Mouse (Mus musculus) adrenal gland, adult 8-10 months (tissue): ENCODE data around the gene Mb. TPM values are rescaled to one million over a fixed set of nuclear protein-coding genes. Genes with fewer than 3 reads are reported as not detected.

Experiments used
- DNase-seq: peaks from one replicate; pipeline ENCODE4 v3.0.0; 2022
- total RNA-seq, 4 experiments: library from RNA; stranded (reverse); gene quantifications; 2 replicates each; pipeline ENCODE4 v1.2.4; 2022

The Mb gene
- total RNA-seq, 4 experiments from 2014 or later: 0.96 to 4.0 TPM; not detected in 2

DNA sequence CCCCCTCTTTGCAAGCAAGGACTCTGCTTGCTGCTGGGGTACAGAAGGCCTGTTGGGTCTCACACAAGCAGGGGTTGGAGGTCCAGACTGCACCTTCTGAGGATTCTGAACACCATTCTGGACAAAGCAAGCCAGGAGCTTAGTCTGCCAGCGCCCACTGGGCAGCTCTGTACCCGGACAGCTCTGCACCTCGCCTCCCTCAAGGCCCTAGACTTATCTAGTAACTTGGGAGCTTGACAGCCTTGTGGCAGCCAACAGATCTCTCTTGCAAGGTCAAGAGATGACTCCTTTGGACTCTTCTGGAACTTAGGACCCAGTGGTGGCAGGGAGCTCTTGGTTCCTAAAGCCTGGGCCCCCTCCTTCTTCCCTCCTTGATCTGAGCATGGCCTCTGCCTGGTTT, 23.4 kb downstream of the Mb start:
- no peak for DNase-seq

DNA sequence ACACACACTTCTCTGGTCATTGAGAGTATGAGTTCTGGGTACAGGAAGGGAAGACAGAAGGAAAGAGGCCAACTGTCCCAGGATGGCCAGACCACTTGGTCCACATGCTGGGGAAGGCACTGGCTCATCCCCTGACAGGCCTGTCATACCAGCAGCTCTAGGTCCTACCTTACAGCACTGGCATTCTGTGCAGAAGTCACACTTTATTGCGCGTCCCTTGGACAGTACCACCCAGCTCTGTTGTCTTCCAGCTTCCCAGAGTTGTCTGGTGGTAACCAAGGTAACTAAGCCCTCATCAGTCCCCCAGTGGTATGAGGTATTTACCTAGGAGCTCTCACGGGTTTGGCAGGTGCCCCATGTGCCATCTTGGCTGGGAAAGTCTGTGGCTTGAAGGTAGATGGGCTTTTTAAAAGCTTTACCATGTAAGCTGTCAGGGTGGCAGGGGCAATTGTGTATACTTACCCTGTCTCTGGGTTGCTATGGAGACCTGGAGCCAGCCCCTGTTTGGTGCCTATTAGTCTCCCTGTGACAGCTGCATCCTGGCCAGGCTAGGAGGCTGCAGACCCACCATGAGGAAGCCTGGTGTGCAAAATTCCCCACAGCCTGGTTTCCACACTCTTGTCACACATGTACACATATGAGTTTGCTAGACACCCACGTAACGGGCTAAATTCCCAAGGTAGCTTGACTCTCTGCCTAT, 24.4 kb downstream of the Mb start:
- no peak for DNase-seq

DNA sequence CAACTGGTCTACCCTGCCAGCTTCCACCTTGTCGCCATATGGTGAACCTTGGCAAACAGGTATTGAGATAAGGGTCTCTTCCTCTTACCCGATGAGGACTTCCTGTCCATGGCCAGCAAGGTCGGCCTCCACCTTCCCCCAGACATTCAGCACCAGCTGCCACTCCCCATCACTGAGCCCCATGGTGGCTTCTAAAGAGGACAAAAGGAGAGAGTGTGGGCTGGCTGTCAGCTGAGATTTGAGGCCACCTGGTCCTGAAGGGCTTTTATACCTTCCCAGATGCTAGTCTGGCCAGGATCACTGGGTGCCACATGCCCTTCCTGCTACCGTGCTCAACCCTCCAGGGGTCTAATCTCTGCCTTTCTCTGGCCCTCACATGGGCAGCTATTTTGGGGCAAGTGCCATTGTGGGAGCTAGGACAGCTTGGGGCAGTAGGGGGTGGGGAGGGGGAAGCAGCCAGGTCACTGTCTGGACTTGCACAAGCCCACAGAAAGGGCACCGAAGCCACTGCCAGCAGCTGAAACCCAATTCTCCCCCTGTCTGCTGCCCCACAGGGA, 28.0 kb downstream of the Mb start:
- DNase-seq: no peak

DNA sequence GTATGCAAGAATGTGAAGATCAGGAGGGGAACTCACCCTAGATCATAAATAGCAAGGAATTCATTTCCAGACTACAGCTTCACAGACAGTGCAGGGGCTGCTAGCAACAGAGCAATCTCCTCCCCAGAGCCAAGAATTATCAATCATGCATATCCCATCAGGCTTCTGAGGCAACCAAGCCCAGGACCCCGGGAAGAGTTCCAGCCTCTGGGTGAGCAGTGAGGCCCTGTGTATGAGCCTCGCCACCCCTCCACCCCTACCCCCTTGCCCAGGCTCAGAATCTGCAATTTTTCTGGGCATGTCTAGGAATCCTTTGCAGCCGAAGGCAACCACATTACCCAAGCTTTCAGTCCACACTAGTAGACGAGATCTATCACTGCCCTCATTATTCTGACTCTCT, 28.6 kb downstream of the Mb start:
- no peak for DNase-seq

DNA sequence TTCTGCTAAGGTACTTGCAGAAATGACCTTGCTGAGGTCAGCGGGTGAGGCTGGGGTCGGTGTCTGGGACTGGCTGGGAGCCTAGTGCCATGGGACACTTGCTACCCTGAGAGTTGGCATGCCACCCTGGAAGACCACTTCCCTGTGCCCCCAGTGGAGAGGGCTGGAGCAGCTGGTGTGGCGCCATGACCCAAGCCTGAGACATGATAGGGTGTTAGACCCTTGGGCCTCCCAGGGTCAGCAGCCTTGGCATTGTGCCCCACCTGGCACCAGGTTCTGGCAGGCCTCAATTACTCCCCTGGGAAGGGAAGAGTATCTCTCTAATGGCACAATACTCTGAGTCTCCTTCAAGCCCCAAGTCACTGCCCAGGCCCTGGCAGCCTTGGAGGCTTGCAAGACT, 29.4 kb downstream of the Mb start:
- no peak for DNase-seq

DNA sequence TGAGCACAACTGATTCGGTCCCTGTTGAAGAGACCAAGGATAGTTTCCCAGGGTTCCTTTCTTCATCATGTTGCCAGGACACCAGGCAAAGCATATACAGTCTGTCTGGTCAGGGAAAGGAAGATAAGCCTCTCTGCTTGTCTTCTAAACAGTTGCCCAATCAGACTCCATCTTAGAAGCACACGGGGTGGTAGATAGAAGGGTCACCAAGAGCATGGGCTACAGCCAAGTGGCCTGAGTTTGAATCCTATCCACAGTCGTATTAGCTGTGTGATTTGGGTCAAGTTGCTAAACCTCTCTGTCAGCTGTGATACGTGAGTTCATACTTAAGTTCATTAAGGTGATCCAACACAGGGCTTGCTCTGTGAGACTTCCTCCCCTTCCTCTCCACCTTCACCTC, 30.3 kb downstream of the Mb start:
- DNase-seq: no peak

DNA sequence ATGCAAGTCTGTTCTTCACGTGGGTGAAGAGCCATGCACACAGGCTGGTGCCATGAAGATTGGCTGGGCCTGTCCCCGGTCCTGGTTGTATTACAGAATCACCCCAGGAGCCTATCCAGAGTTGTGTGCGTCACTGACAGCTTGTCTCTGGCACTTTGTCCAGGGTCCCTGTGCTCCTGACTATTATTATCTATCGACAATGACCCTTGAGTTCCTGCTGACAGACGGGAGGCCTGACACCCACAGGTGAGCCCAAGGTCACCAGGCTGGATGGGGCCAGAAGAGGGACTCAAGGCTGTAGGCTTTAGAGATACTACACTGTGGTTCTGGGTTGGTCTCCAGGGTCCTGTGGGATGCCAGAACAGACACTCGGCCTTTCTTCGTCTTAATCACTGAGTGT, 30.9 kb downstream of the Mb start:
- DNase-seq: no peak

DNA sequence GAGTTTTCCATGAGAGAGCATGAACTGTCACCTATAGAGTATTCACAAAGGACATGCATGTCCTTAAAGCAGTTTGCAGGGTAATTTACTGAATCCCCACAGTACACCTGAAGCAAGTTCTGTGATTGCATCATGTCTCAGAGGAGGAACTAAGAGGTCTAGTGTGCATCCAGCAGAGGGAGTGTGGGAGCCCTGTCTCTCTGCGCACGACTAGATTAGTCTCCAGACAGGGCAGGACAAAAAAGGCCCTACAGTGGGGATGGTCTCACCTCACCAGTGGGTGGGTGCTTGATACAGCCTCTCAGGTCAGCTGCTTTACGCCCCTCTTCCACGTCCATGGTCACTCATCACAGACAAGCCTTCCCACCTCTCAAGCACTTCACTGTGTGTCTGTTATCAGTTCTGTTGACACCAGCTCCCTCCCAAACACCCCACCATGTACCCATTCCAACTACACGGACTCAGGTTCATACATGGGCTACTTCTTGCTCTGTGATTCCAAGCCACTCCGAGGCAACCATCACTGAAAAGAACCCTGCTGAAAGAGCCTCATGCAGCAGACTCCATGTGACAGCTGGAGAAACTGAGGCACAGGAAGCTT, 31.6 kb downstream of the Mb start:
- no peak for DNase-seq

DNA sequence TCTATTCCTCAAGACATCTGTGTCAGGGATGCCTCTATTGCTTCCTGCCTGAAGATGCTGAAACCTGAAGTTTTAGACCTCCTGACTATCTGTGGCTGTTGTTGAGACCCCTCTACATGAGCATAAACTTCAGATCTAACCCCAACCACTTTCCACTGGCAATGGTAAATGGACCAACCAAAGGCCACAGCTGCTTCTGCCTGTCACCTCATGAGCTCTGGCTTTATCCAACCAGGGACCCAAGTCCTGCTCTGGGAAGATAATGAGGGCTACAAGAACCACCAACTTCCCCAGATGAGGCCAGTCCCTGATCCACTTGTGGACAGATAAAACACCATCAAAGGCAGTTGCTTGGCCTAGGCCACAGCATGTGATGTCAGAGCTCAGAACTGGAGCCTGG, 32.6 kb downstream of the Mb start:
- no peak for DNase-seq

DNA sequence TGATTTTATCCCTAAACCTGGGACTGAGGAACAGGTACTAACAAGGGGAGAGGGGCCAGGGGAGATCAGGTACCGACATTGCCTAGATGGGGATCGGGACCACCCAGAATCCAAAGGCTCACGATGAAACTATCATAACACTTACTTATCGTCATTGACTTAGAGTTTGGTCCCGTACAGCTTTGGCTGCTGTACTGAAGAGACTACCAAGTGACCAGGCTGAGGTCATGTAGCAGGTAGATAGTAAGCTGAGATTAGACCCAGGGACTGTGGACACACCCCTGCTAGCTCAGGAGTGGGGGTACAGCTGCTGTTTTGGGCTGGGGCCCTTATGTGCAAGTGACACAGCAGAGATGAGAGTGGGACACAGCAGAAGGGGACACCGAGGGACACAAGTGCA, 34.0 kb downstream of the Mb start:
- DNase-seq: no peak

DNA sequence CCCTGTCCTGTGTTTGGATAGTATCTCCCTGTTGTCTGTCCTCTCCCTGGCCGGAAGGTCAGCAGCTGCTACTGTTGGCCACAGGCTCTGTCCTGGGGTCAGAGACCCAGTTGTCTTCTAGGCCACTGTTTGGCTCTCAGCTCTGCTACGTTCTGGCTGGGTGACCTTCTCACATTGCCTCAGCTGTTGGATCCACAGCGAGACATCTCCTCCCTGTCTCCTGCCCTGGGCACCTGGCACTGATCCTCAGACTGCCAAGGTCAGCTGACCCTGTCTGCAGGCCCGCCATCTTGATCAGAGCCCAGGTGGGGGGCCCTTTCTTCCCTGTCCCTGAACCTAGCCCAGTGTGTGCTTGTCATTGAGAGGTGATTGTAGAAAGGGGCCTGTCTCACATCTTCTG, 35.5 kb downstream of the Mb start:
- no peak for DNase-seq

DNA sequence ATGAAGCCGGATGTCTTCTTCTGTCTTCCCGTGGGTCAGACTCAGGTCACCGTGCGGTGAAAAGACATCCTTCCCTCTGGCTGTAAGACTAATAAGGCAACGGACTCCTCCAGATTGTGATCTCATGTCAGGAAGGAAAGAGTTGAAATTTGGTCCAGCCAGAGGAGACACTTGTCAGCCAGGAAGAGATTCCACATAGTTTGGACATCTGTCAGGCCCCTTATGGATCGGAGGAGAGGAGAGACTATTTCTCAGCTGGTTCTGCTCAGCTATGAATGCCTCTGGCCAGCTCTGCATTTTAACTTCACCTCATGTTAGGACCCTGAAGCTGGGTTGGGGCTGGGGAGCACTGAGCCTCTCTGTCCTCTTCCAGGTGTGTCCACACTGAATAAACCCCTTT, 36.0 kb downstream of the Mb start:
- DNase-seq: no peak

DNA sequence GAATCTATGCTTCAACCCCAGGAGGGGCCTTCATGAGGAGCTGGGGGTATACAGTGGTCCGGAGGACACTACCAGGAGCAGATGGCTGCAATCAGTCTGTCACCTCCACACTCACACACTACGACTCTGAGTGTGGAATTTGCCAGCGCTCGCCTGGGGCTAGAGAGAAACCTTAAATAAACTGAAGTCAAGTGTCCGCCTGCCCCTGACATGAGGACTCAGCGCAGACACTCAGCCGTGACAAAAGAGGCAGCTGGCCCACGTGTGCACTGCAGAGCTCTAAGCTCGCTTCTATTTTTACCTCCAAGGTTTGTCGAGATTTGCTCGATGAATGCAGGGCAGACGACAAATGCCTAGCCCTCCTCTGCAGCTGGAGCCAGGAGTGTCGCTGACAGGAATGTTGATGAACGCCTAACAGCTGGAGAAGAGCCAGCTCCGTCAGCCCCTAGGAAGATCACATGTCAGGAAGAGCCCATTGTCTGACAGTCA, 36.7 kb downstream of the Mb start:
- DNase-seq: no peak

DNA sequence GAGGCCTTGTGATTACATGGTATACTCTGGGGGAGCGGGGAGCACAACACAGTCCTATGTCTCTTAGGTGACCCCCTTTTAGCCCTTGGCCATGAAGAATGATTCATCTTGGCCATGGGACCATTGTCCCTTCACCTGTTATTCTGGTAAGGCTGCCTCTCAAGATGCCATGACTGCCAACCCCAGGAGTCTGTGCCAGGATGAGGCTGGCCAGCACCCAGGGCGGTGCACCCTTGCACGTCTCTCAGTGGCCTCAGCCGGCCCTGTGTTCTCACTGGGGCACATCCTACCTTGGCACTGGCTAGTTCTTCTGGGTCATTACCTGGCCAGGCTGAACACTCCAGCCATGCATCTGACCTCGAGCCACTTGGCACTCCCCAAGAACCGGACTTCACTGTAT, 41.6 kb downstream of the Mb start:
- DNase-seq: no peak

DNA sequence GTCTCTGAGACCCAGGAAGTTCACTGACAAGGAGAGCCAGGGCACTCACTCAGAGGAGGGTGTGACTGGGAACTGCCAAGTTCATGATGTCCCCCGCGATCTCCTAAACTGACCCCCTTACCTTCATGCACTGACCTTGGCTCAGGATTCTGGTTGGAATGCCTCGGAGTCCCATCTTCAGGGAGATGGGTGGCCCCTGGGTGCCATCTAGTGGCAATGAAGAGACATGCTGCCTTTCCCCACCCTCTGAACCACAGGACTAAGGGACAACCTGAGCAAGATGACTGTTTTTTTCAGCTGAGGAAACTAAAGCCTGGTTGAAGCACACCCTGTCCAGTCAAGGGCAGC, 46.6 kb downstream of the Mb start:
- no peak for DNase-seq

DNA sequence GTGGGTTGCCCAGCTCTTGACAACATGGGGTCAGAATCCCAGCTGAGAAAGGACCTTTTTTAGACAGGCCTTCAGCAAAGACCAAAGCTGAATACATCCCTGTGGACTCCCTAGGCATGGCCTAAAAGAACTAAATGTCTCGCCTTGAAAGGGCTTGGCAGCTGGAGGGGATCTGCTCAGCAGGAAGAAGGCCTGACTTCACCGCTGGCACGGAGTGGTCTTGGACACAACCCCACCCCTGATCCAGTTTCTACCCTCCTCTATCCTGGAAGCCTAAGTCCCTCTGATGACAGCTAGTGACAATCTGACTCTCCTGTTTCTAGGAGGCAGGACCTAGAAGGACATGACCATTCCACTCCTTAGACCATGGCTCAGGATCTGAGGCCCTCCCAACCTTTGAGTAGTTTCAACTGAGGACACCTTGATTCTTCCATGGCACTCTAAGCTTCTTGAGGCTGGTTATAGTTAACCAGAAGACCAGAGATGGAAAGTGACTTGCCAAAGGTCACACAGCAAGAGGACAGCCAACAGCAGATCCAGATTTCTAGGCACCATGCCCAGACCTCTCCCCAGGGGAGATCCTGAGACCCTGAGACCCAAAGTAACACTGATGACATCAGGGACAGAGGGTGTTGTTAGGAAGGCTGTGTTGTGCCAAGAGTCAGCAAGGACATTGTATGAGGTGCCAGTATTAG, 47.1 kb downstream of the Mb start:
- no peak for DNase-seq

DNA sequence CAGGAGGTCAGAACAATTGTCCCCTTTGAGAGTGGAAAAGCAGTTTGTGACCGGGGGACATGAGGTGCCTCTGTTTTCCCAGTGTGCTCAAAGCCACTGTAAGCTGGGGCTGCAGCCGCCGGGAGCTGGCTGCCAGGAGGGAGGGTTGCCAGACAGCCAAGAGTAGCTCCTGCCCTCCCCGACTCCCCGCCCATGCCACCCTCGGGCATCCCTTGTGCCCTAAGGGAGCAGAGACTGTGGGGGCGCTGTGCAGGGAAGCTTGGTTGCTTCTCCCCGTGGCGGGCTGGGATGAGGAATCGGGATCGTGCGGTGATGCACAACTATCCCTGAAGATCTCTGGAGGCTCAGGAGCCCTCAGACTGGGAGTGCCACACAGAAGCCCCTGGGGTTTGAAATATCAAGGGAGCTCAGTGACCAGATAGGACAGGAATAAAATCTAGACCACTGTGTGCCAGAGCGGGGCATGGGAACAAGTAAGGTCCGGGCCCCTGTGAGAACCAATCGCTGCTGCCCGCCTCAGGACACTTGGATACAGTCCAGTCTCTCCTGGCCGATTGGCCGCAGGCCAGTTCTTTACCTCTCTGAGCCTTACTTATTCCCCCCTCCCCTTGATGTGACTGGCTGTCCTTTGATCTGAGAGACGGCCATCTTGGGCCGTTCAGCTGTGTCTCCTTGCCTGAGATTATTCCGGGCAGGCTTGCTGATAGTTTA, 51.4 kb downstream of the Mb start:
- no peak for DNase-seq

DNA sequence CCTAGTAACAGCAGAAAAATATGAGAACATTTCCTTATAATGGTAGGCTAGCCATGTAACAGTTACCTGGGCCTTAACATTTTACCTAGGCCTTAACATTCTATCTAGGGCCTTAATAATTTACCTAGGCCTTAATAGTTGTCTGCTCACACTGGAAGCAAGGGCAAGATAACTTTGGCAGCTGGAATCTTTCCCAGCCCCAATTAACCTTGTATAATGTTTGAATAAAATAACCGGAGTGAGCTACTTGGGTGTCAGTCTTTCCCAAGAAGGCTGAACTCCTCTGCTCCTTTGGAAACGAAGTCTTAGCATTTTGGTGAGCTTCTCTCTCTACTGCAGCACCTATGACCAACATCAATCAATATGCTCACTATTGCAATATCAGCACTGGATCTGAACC, 52.4 kb downstream of the Mb start:
- DNase-seq: no peak

DNA sequence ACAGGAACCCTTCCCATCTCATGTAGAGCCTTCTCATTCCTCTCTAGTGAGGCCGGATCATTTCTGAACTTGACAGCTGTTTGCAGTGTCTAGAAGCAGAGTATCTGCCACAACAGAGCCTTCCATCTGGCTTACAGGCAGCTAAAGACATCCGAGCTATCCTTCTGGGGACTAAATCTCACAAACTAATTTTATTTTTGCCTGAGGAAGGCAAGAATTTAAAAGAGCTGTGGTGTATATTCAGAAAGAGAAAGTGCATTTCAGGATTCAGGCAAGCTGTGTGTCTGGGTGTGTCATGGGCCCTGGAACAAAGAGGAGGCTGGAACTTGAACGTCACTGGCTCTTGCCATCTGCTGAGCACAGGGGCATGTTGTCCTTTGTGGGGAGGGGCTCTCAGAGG, 56.1 kb downstream of the Mb start:
- DNase-seq: no peak

DNA sequence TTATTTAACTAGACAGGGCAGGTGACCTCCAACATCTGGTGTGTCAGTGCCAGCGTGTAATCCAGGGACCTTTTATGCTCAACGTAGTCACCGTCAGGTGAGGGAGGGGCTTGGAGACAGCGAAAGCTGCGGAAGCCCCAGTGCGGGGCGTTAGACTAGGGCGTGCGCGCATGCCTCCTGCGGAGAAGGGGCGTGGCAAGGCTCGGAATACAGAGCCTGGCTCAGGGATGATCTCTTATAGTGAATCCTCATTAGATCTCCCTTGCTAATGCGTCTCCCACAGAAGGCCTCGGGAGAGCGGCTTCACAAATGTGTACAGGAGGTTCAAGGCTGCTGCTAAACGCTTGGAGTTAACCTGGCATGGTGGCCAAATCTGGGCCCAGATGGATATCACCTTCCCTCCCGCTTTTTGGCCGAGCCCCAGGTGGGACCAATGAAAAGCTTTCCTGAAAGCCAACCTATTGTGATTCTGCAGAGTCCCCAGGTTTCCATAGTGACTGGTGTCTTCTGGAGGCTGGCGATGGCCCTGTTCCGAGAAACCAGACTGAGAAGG, 62.9 kb downstream of the Mb start:
- DNase-seq: no peak

DNA sequence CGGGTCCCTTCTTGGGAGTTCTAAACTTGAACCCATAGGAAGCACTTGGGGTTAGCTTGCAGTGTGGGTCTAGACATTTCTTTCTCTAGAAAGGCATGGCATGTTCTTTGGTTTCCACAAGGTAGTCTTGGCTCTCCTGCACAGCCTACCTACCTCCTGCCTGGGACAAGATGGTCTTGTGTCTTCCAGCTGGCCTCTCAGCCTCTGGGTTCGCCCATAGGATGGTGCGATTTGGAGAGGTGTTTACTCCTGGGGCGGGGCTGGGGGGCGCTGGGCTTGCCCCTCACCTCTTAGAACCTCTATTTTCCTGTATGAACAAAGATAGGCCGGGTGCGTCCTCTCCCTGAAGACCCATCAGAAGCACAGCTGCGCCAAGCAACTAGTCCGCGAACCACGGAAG, 63.3 kb downstream of the Mb start:
- no peak for DNase-seq

DNA sequence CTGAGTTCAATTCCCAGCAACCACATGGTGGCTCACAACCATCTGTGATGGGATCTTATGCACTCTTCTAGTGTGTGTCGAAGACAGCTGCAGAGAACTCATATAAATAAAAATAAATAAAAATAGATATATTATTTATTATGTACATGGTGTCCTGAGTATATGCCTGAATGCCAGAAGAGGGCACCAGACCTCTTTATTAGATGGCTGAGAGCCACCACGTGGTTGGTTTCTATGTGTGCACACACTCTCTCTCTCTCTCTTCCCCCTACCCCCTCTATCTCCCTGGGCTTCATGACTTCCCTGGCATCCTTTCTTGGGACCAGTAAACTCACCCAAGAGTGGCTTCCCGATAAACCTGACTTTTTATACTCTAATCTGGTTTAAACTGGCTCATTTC, 67.7 kb downstream of the Mb start:
- no peak for DNase-seq

DNA sequence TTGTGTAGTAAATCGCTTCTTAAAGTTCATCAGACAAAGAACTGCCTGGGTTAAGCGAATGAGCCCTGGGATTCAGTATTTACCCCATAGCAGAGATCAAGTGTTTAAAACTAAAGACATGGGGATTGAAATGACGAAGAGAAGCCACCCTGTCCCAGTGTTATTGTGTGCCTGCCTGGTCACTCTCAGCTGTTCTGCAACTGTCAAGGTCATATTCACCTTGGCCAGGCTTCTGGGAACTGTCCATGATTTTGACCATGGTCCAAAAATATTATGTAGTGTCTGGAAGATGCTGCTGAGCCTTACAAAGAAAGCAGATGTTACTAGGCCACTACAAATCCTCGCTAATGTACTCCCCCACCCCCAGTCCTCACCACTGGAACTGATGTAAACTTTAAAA, 70.7 kb downstream of the Mb start:
- peak; percentile 29 for DNase-seq
